Mouse (Mus musculus) neural tube, embryonic 12.5 days (tissue): ENCODE measurements at regions not wholly inside any gene's neighbourhood (a gene's known extent, or its start where the extent isn't known, plus 50 kb on each side); places are given as distances from the start of the nearest gene placed in this dataset.

Source experiments
- ATAC-seq: fragments of 200-750 bp; cut with Nextera tagmentation; 2 replicates; pipeline ENCODE4 v1.8.0; 2017; ENCODE audit warnings: low read depth, mild to moderate bottlenecking, moderate TSS enrichment, moderate library complexity; ENCODE audit not compliant: low FRiP score
- H3K27ac ChIP-seq: fragments of 300-500 bp; sonication (generic); 2 replicates; pipeline ENCODE4 v1.5.1; 2016
- H3K27me3 ChIP-seq: fragments of 300-500 bp; sonication (generic); replicated peaks from 2 replicates; pipeline ENCODE4 v1.6.1; 2016; ENCODE audit warnings: mild to moderate bottlenecking
- H3K36me3 ChIP-seq: fragments of 300-500 bp; sonication (generic); 2 replicates; pipeline ENCODE4 v1.6.1; 2016; ENCODE audit warnings: mild to moderate bottlenecking
- H3K4me1 ChIP-seq: fragments of 300-500 bp; sonication (generic); 2 replicates; pipeline ENCODE4 v1.6.1; 2016
- H3K4me2 ChIP-seq: fragments of 300-500 bp; sonication (generic); replicated peaks from 2 replicates; pipeline ENCODE4 v1.6.1; 2016; ENCODE audit warnings: mild to moderate bottlenecking
- H3K4me3 ChIP-seq: fragments of 300-500 bp; sonication (generic); 2 replicates; pipeline ENCODE4 v1.5.1; 2016
- H3K9ac ChIP-seq: fragments of 300-500 bp; sonication (generic); 2 replicates; pipeline ENCODE4 v1.6.1; 2016; ENCODE audit warnings: mild to moderate bottlenecking
- H3K9me3 ChIP-seq: fragments of 300-500 bp; sonication (generic); 2 replicates; pipeline ENCODE4 v1.6.1; 2016; ENCODE audit warnings: mild to moderate bottlenecking
- WGBS: fragments of 180-500 bp; shearing (Covaris S2); methylation state at CpG from one replicate; pipeline ENCODE4 v1.1.7; 2016; 5-methylcytosine and 5-hydroxymethylcytosine counted together

- no peaks in the 10 kb centered on the region for H3K9me3 ChIP-seq
- no peaks in the 10 kb centered on the region for H3K27me3 ChIP-seq
- H3K4me3 ChIP-seq = no peak overlapping the region
- no peak overlapping the region for H3K4me2 ChIP-seq
- no peaks in the 10 kb centered on the region for H3K4me1 ChIP-seq
- ATAC-seq = no peak
- 86% methylated on average over 3 of the region's 3 CpGs for WGBS
- no peak overlapping the region for H3K27ac ChIP-seq
- no peaks in the 10 kb centered on the region for H3K36me3 ChIP-seq
- no peak overlapping the region for H3K9ac ChIP-seq
These were observed 672.2 kb upstream of the 4930452B06Rik start for GRCm38 (mm10) chr14:9338220-9338619.

GRCm38 (mm10) chr14:9337107-9337506 lies 671.1 kb upstream of the 4930452B06Rik start:
- H3K9ac ChIP-seq = no peak overlapping the region
- no peak overlapping the region for H3K27ac ChIP-seq
- no peak overlapping the region for H3K4me3 ChIP-seq
- no peak for ATAC-seq
- H3K36me3 ChIP-seq = no peaks in the 10 kb centered on the region
- H3K9me3 ChIP-seq = no peaks in the 10 kb centered on the region
- no peaks in the 10 kb centered on the region for H3K4me1 ChIP-seq
- no peaks in the 10 kb centered on the region for H3K27me3 ChIP-seq
- WGBS = 78% methylated on average over 3 of the region's 3 CpGs
- no peak overlapping the region for H3K4me2 ChIP-seq

GRCm38 (mm10) chr14:9331593-9331992 lies 665.6 kb upstream of the 4930452B06Rik start:
- Histone ChIP-seq H3K4me2 (no peak overlapping the region), H3K4me3 (no peak overlapping the region), H3K27me3 (no peaks in the 10 kb centered on the region), H3K4me1 (no peaks in the 10 kb centered on the region), H3K36me3 (no peaks in the 10 kb centered on the region), H3K27ac (no peak overlapping the region), H3K9me3 (no peaks in the 10 kb centered on the region), H3K9ac (no peak overlapping the region)
- ATAC-seq = no peak
- 34% methylated on average over 3 of the region's 3 CpGs for WGBS

GRCm38 (mm10) chr14:9330767-9331166 lies 664.7 kb upstream of the 4930452B06Rik start:
- Histone ChIP-seq H3K27me3 (no peaks in the 10 kb centered on the region), H3K36me3 (no peaks in the 10 kb centered on the region), H3K27ac (no peak overlapping the region), H3K9ac (no peak overlapping the region), H3K4me1 (no peaks in the 10 kb centered on the region), H3K9me3 (no peaks in the 10 kb centered on the region), H3K4me2 (no peak overlapping the region), H3K4me3 (no peak overlapping the region)
- no peak for ATAC-seq

- Histone ChIP-seq H3K36me3 (no peaks in the 10 kb centered on the region), H3K4me3 (no peak overlapping the region), H3K4me2 (no peak overlapping the region), H3K27ac (no peak overlapping the region), H3K9ac (no peak overlapping the region), H3K27me3 (no peaks in the 10 kb centered on the region), H3K9me3 (no peaks in the 10 kb centered on the region), H3K4me1 (no peaks in the 10 kb centered on the region)
- no peak for ATAC-seq
- WGBS = 74% methylated on average over 12 of the region's 12 CpGs
These were observed 663.9 kb upstream of the 4930452B06Rik start for GRCm38 (mm10) chr14:9329839-9330485.

- no peaks in the 10 kb centered on the region for H3K9me3 ChIP-seq
- 73% methylated on average over 1 of the region's 1 CpGs for WGBS
- no peaks in the 10 kb centered on the region for H3K36me3 ChIP-seq
- no peaks in the 10 kb centered on the region for H3K4me1 ChIP-seq
- H3K4me3 ChIP-seq = no peak overlapping the region
- no peaks in the 10 kb centered on the region for H3K27me3 ChIP-seq
- H3K27ac ChIP-seq = no peak overlapping the region
- no peak overlapping the region for H3K4me2 ChIP-seq
- H3K9ac ChIP-seq = no peak overlapping the region
- ATAC-seq = no peak
These were observed 661.3 kb upstream of the 4930452B06Rik start for GRCm38 (mm10) chr14:9327344-9327743.

GRCm38 (mm10) chr14:9319842-9320241 lies 653.8 kb upstream of the 4930452B06Rik start:
- H3K36me3 ChIP-seq = no peaks in the 10 kb centered on the region

GRCm38 (mm10) chr14:9318796-9319465 lies 652.9 kb upstream of the 4930452B06Rik start:
- Histone ChIP-seq H3K27me3 (no peaks in the 10 kb centered on the region), H3K4me1 (no peaks in the 10 kb centered on the region), H3K4me2 (no peak overlapping the region), H3K4me3 (no peak overlapping the region), H3K27ac (no peak overlapping the region), H3K9ac (no peak overlapping the region), H3K36me3 (no peaks in the 10 kb centered on the region), H3K9me3 (no peaks in the 10 kb centered on the region)
- 93% methylated on average over 2 of the region's 2 CpGs for WGBS
- ATAC-seq = no peak

More at GRCm38 (mm10) chr14:9319842-9320241, 653.8 kb upstream of the 4930452B06Rik start:
- H3K4me2 ChIP-seq = no peak overlapping the region
- no peak overlapping the region for H3K9ac ChIP-seq
- no peak overlapping the region for H3K27ac ChIP-seq
- WGBS = 87% methylated on average over 4 of the region's 4 CpGs
- H3K4me3 ChIP-seq = no peak overlapping the region
- H3K4me1 ChIP-seq = no peaks in the 10 kb centered on the region
- ATAC-seq = no peak
- H3K27me3 ChIP-seq = no peaks in the 10 kb centered on the region
- H3K9me3 ChIP-seq = no peaks in the 10 kb centered on the region

GRCm38 (mm10) chr14:9315224-9315623 lies 649.2 kb upstream of the 4930452B06Rik start:
- Histone ChIP-seq H3K27me3 (no peaks in the 10 kb centered on the region), H3K36me3 (no peaks in the 10 kb centered on the region), H3K27ac (no peak overlapping the region), H3K4me2 (no peak overlapping the region), H3K9ac (no peak overlapping the region), H3K9me3 (no peaks in the 10 kb centered on the region), H3K4me1 (no peaks in the 10 kb centered on the region), H3K4me3 (no peak overlapping the region)
- ATAC-seq = no peak
- WGBS = 71% methylated on average over 3 of the region's 3 CpGs

- no peak overlapping the region for H3K4me2 ChIP-seq
- ATAC-seq = no peak
- no peaks in the 10 kb centered on the region for H3K9me3 ChIP-seq
- no peak overlapping the region for H3K27ac ChIP-seq
- 70% methylated on average over 1 of the region's 1 CpGs for WGBS
- H3K4me3 ChIP-seq = no peak overlapping the region
- no peaks in the 10 kb centered on the region for H3K27me3 ChIP-seq
- H3K9ac ChIP-seq = no peak overlapping the region
- H3K36me3 ChIP-seq = no peaks in the 10 kb centered on the region
- H3K4me1 ChIP-seq = no peaks in the 10 kb centered on the region
These were observed 630.1 kb upstream of the 4930452B06Rik start for GRCm38 (mm10) chr14:9296145-9296544.

GRCm38 (mm10) chr14:9294555-9294954 lies 628.5 kb upstream of the 4930452B06Rik start:
- Histone ChIP-seq H3K27ac (no peak overlapping the region), H3K9me3 (no peaks in the 10 kb centered on the region), H3K4me1 (no peaks in the 10 kb centered on the region), H3K4me3 (no peak overlapping the region), H3K27me3 (no peaks in the 10 kb centered on the region), H3K4me2 (no peak overlapping the region), H3K9ac (no peak overlapping the region), H3K36me3 (no peaks in the 10 kb centered on the region)
- WGBS = 80% methylated on average over 2 of the region's 2 CpGs
- no peak for ATAC-seq

- H3K27ac ChIP-seq = no peak overlapping the region
- H3K4me2 ChIP-seq = no peak overlapping the region
- H3K4me1 ChIP-seq = no peaks in the 10 kb centered on the region
- H3K36me3 ChIP-seq = no peaks in the 10 kb centered on the region
- H3K9ac ChIP-seq = no peak overlapping the region
- WGBS = 90% methylated on average over 1 of the region's 1 CpGs
- ATAC-seq = no peak
- no peaks in the 10 kb centered on the region for H3K27me3 ChIP-seq
- no peaks in the 10 kb centered on the region for H3K9me3 ChIP-seq
- H3K4me3 ChIP-seq = no peak overlapping the region
These were observed 622.1 kb upstream of the 4930452B06Rik start for GRCm38 (mm10) chr14:9288103-9288502.

GRCm38 (mm10) chr14:9285606-9286002 lies 619.6 kb upstream of the 4930452B06Rik start:
- Histone ChIP-seq H3K36me3 (no peaks in the 10 kb centered on the region), H3K9ac (no peak overlapping the region), H3K4me1 (no peaks in the 10 kb centered on the region), H3K4me2 (no peak overlapping the region), H3K4me3 (no peak overlapping the region), H3K9me3 (no peaks in the 10 kb centered on the region), H3K27me3 (no peaks in the 10 kb centered on the region), H3K27ac (no peak overlapping the region)
- no peak for ATAC-seq
- WGBS = 91% methylated on average over 7 of the region's 7 CpGs
